Mouse (Mus musculus): ENCODE results near the gene Atm.

Gene Atm

GRCm38 (mm10) chr9:53404753-53405722 is 131.5 kb downstream of the Atm start:
- 26% methylated on average over 21 of the region's 21 CpGs for whole genome bisulfite sequencing

GRCm38 (mm10) chr9:53404050-53404752 is 132.3 kb downstream of the Atm start:
- WGBS = 83% methylated on average over 6 of the region's 6 CpGs

GRCm38 (mm10) chr9:53402991-53403390 is 133.5 kb downstream of the Atm start:
- WGBS = 54% methylated on average over 8 of the region's 8 CpGs

- 14% methylated on average over 11 of the region's 11 CpGs for WGBS
Measured at GRCm38 (mm10) chr9:53402291-53402711, 134.2 kb downstream of the Atm start, which contains the start of gene 4930550C14Rik. Gene 4930550C14Rik, plus strand, starts transcription at chr9:53402325.

- WGBS = 95% methylated on average over 8 of the region's 8 CpGs
Measured at GRCm38 (mm10) chr9:53401146-53401545, 135.4 kb downstream of the Atm start.

GRCm38 (mm10) chr9:53400696-53401095 is 135.8 kb downstream of the Atm start:
- WGBS = 96% methylated on average over 4 of the region's 4 CpGs

- 62% methylated on average over 8 of the region's 8 CpGs for WGBS
Measured at GRCm38 (mm10) chr9:53399537-53399936, 137.0 kb downstream of the Atm start.

- WGBS = 10% methylated on average over 5 of the region's 5 CpGs
Measured at GRCm38 (mm10) chr9:53398388-53398700, 138.2 kb downstream of the Atm start.

- WGBS = 60% methylated on average over 13 of the region's 13 CpGs
Measured at GRCm38 (mm10) chr9:53397685-53398387, 138.7 kb downstream of the Atm start.

GRCm38 (mm10) chr9:53390136-53390535 is 146.4 kb downstream of the Atm start:
- WGBS = 85% methylated on average over 7 of the region's 7 CpGs

Measured in cerebral cortex, adult 2 months (tissue).